Mouse (Mus musculus) lung, postnatal 0 days (tissue): ENCODE data around the gene H2-Eb2. TPM values are rescaled to one million over a fixed set of nuclear protein-coding genes. Genes with fewer than 3 reads are reported as not detected.
A peak's percentile ranks its signal among the peaks of the same experiment; 100 is the strongest.

Source experiments
- ATAC-seq: fragments of 200-750 bp; cut with Nextera tagmentation; 2 replicates; pipeline ENCODE4 v1.8.0; 2017; ENCODE audit warnings: moderate library complexity
- DNase-seq: peaks from one replicate; pipeline ENCODE4 v3.0.0-alpha.2; 2016; ENCODE audit warnings: low spot score
- H3K27ac ChIP-seq: fragments of 300-500 bp; sonication (generic); 2 replicates; pipeline ENCODE4 v1.5.1; 2014; ENCODE audit warnings: antibody characterized with exemption, mild to moderate bottlenecking, low read length, mixed read lengths
- H3K27me3 ChIP-seq: fragments of 300-500 bp; sonication (generic); replicated peaks from 2 replicates; pipeline ENCODE4 v1.6.1; 2014; ENCODE audit warnings: low read length, mixed read lengths; ENCODE audit not compliant: insufficient read depth
- H3K36me3 ChIP-seq: fragments of 300-500 bp; sonication (generic); 2 replicates; pipeline ENCODE4 v1.6.1; 2014; ENCODE audit warnings: low read length, mixed read lengths; ENCODE audit not compliant: insufficient read depth
- H3K4me1 ChIP-seq: fragments of 300-500 bp; sonication (generic); 2 replicates; pipeline ENCODE4 v1.6.1; 2014; ENCODE audit warnings: antibody characterized with exemption, low read depth, low read length, mixed read lengths; ENCODE audit not compliant: insufficient read depth
- H3K4me2 ChIP-seq: fragments of 300-500 bp; sonication (generic); replicated peaks from 2 replicates; pipeline ENCODE4 v1.6.1; 2014; ENCODE audit warnings: low read depth, mild to moderate bottlenecking, low read length, moderate library complexity, mixed read lengths
- H3K4me3 ChIP-seq: fragments of 300-500 bp; sonication (generic); 2 replicates; pipeline ENCODE4 v1.5.1; 2014; ENCODE audit warnings: low read depth, low read length
- H3K9ac ChIP-seq: fragments of 300-500 bp; sonication (generic); replicated peaks from 2 replicates; pipeline ENCODE4 v1.6.1; 2014; ENCODE audit warnings: low read depth, mild to moderate bottlenecking
- H3K9me3 ChIP-seq: fragments of 300-500 bp; sonication (generic); 2 replicates; pipeline ENCODE4 v1.6.1; 2016; ENCODE audit warnings: low read length, mixed read lengths
- CTCF ChIP-seq: IDR thresholded peaks from 2 replicates; pipeline ENCODE4 v1.5.1; 2016; ENCODE audit warnings: antibody characterized with exemption, mild to moderate bottlenecking
- EP300 ChIP-seq: IDR thresholded peaks from 2 replicates; pipeline ENCODE4 v1.6.1; 2016; ENCODE audit warnings: antibody characterized with exemption, mild to moderate bottlenecking, control low read depth
- WGBS: fragments of 180-500 bp; shearing (Covaris S2); extraction: QIAGEN DNeasy Blood & Tissue Kit; methylation state at CpG from one replicate; pipeline ENCODE4 v1.1.7; 2014; 5-methylcytosine and 5-hydroxymethylcytosine counted together
- polyA plus RNA-seq: library from polyadenylated mRNA; unstranded; fragments of >200 nt; fragmentation: Nextera tagmentation; extraction: Ambion mirVana; gene quantifications from 2 replicates; pipeline ENCODE4 v1.2.1, GENCODE M21; 2015

The H2-Eb2 gene
- polyA plus RNA-seq, 1 experiment from 2014 or later, result not detected

- H3K27me3 ChIP-seq, result peaks cover 4% of the 10 kb centered on the region; the same call in 1 of the 2 replicates
- WGBS, result 80% methylated on average over 7 of the region's 7 CpGs
- H3K4me3 ChIP-seq, result no peak overlapping the region
- H3K9ac ChIP-seq, result no peak overlapping the region
- no peak overlapping the region for H3K4me2 ChIP-seq
- DNase-seq, result no peak
- H3K4me1 ChIP-seq, result no peaks in the 10 kb centered on the region
- H3K9me3 ChIP-seq, result no peaks in the 10 kb centered on the region
- ATAC-seq, result no peak
- TF ChIP-seq EP300, result no peak
- TF ChIP-seq CTCF, result no peak
- H3K36me3 ChIP-seq, result no peaks in the 10 kb centered on the region
- no peak overlapping the region for H3K27ac ChIP-seq
Observed at GRCm38 (mm10) chr17:34345486-34345885, 20.0 kb downstream of the H2-Eb2 start.

- Histone ChIP-seq H3K9ac (no peak overlapping the region), H3K4me1 (no peaks in the 10 kb centered on the region), H3K4me3 (no peak overlapping the region), H3K9me3 (no peaks in the 10 kb centered on the region), H3K4me2 (no peak overlapping the region), H3K27ac (no peak overlapping the region), H3K27me3 (peaks cover 4% of the 10 kb centered on the region; the same call in 1 of the 2 replicates), H3K36me3 (no peaks in the 10 kb centered on the region)
- TF ChIP-seq EP300 (no peak), CTCF (no peak)
- DNase-seq, result no peak
- WGBS, result 47% methylated on average over 3 of the region's 3 CpGs
- ATAC-seq, result no peak
Observed at GRCm38 (mm10) chr17:34346041-34346440, 20.6 kb downstream of the H2-Eb2 start.

- TF ChIP-seq CTCF (no peak), EP300 (no peak)
- 52% methylated on average over 6 of the region's 6 CpGs for WGBS
- H3K9ac ChIP-seq, result no peak overlapping the region
- ATAC-seq (no peak; the same call in 1 of the 2 replicates), DNase-seq (peak; percentile 41)
- peaks cover 4% of the 10 kb centered on the region; the same call in 1 of the 2 replicates for H3K27me3 ChIP-seq
- no peaks in the 10 kb centered on the region for H3K4me1 ChIP-seq
- H3K4me2 ChIP-seq, result no peak overlapping the region
- H3K4me3 ChIP-seq, result no peak overlapping the region
- H3K9me3 ChIP-seq, result no peaks in the 10 kb centered on the region
- H3K36me3 ChIP-seq, result no peaks in the 10 kb centered on the region
- H3K27ac ChIP-seq, result no peak overlapping the region
Observed at GRCm38 (mm10) chr17:34347606-34348308, 22.3 kb downstream of the H2-Eb2 start.

- ATAC-seq (no peak), DNase-seq (peak; percentile 71)
- Histone ChIP-seq H3K4me1 (no peaks in the 10 kb centered on the region), H3K36me3 (no peaks in the 10 kb centered on the region), H3K9me3 (no peaks in the 10 kb centered on the region), H3K4me3 (no peak overlapping the region), H3K4me2 (no peak overlapping the region), H3K27me3 (peaks cover 4% of the 10 kb centered on the region; the same call in 1 of the 2 replicates), H3K9ac (no peak overlapping the region), H3K27ac (no peak overlapping the region)
- 5% methylated on average over 4 of the region's 4 CpGs for WGBS
- no peak for TF ChIP-seq EP300
- peak; percentile 89 for TF ChIP-seq CTCF
Observed at GRCm38 (mm10) chr17:34349429-34349828, 24.0 kb downstream of the H2-Eb2 start.

GRCm38 (mm10) chr17:34354539-34354938 is 29.1 kb downstream of the H2-Eb2 start, which contains the start of gene Btnl2:
Btnl2 (plus strand) TSS chr17:34354822.
- 81% methylated on average over 5 of the region's 5 CpGs for WGBS
- no peak within 1 kb of the TSS for H3K4me3 ChIP-seq
- H3K27me3 ChIP-seq, result no peaks in the 10 kb centered on the region
- no peak within 1 kb of the TSS for H3K4me2 ChIP-seq
- H3K4me1 ChIP-seq, result no peaks in the 10 kb centered on the region
- DNase-seq, result no peak
- H3K27ac ChIP-seq, result no peak within 1 kb of the TSS
- no peaks in the 10 kb centered on the region for H3K9me3 ChIP-seq
- TF ChIP-seq CTCF (no peak), EP300 (no peak)
- no peak for ATAC-seq
- H3K36me3 ChIP-seq, result no peaks in the 10 kb centered on the region
- no peak within 1 kb of the TSS for H3K9ac ChIP-seq

- Histone ChIP-seq H3K9me3 (no peaks in the 10 kb centered on the region), H3K27me3 (no peaks in the 10 kb centered on the region), H3K9ac (no peak overlapping the region), H3K27ac (no peak overlapping the region), H3K36me3 (no peaks in the 10 kb centered on the region), H3K4me3 (no peak overlapping the region), H3K4me1 (no peaks in the 10 kb centered on the region), H3K4me2 (no peak overlapping the region)
- DNase-seq (peak; percentile 19), ATAC-seq (no peak)
- TF ChIP-seq CTCF (no peak), EP300 (no peak)
- WGBS, result 71% methylated on average over 1 of the region's 1 CpGs
Observed at GRCm38 (mm10) chr17:34354940-34355339, 29.5 kb downstream of the H2-Eb2 start.
